Mouse (Mus musculus): ENCODE measurements around the gene Ggt6. TPM values are rescaled to one million over a fixed set of nuclear protein-coding genes. Genes with fewer than 3 reads are reported as not detected.
A peak's percentile ranks its signal among the peaks of the same experiment; 100 is the strongest.

Ggt6 gene
- total RNA-seq, 1 experiment from 2014 or later = not detected

GRCm38 (mm10) chr11:72458502-72458901 lies 23.2 kb downstream of the Ggt6 start:
- ATAC-seq (replicated peaks in 1 of 2; ENCODE audit: insufficient read depth in 1 of 2, low FRiP score in 2 of 2, low TSS enrichment in 1 of 2, low read depth in 1 of 2, poor library complexity in 2 of 2, severe bottlenecking in 2 of 2) = no peak; a peak in 1 of 4 replicates

- ATAC-seq (replicated peaks in 1 of 2; ENCODE audit: insufficient read depth in 1 of 2, low FRiP score in 2 of 2, low TSS enrichment in 1 of 2, low read depth in 1 of 2, poor library complexity in 2 of 2, severe bottlenecking in 2 of 2) = no peak
Observed at GRCm38 (mm10) chr11:72461500-72461981, 26.2 kb downstream of the Ggt6 start.

- ATAC-seq (replicated peaks in 1 of 2; ENCODE audit: insufficient read depth in 1 of 2, low FRiP score in 2 of 2, low TSS enrichment in 1 of 2, low read depth in 1 of 2, poor library complexity in 2 of 2, severe bottlenecking in 2 of 2) = no peak
Observed at GRCm38 (mm10) chr11:72464821-72465220, 29.5 kb downstream of the Ggt6 start.

GRCm38 (mm10) chr11:72465978-72466693 lies 30.8 kb downstream of the Ggt6 start:
- ATAC-seq (replicated peaks in 1 of 2; ENCODE audit: insufficient read depth in 1 of 2, low FRiP score in 2 of 2, low TSS enrichment in 1 of 2, low read depth in 1 of 2, poor library complexity in 2 of 2, severe bottlenecking in 2 of 2) = no peak

- ATAC-seq (replicated peaks in 1 of 2; ENCODE audit: insufficient read depth in 1 of 2, low FRiP score in 2 of 2, low TSS enrichment in 1 of 2, low read depth in 1 of 2, poor library complexity in 2 of 2, severe bottlenecking in 2 of 2) = peak; percentile 74 to 79
Observed at GRCm38 (mm10) chr11:72466694-72467507, 31.6 kb downstream of the Ggt6 start.

GRCm38 (mm10) chr11:72468525-72468924 lies 33.2 kb downstream of the Ggt6 start:
- ATAC-seq (replicated peaks in 1 of 2; ENCODE audit: insufficient read depth in 1 of 2, low FRiP score in 2 of 2, low TSS enrichment in 1 of 2, low read depth in 1 of 2, poor library complexity in 2 of 2, severe bottlenecking in 2 of 2) = no peak

GRCm38 (mm10) chr11:72469217-72469616 lies 33.9 kb downstream of the Ggt6 start:
- peak in 1 of 2 experiments; percentile 46; a peak in 3 of 4 replicates for ATAC-seq (replicated peaks in 1 of 2; ENCODE audit: insufficient read depth in 1 of 2, low FRiP score in 2 of 2, low TSS enrichment in 1 of 2, low read depth in 1 of 2, poor library complexity in 2 of 2, severe bottlenecking in 2 of 2)

GRCm38 (mm10) chr11:72470004-72470403 lies 34.7 kb downstream of the Ggt6 start:
- no peak for ATAC-seq (replicated peaks in 1 of 2; ENCODE audit: insufficient read depth in 1 of 2, low FRiP score in 2 of 2, low TSS enrichment in 1 of 2, low read depth in 1 of 2, poor library complexity in 2 of 2, severe bottlenecking in 2 of 2)

GRCm38 (mm10) chr11:72471381-72471780 lies 36.1 kb downstream of the Ggt6 start:
- ATAC-seq (replicated peaks in 1 of 2; ENCODE audit: insufficient read depth in 1 of 2, low FRiP score in 2 of 2, low TSS enrichment in 1 of 2, low read depth in 1 of 2, poor library complexity in 2 of 2, severe bottlenecking in 2 of 2) = no peak

- ATAC-seq (replicated peaks in 1 of 2; ENCODE audit: insufficient read depth in 1 of 2, low FRiP score in 2 of 2, low TSS enrichment in 1 of 2, low read depth in 1 of 2, poor library complexity in 2 of 2, severe bottlenecking in 2 of 2) = no peak
Observed at GRCm38 (mm10) chr11:72473540-72473939, 38.2 kb downstream of the Ggt6 start.

GRCm38 (mm10) chr11:72474926-72475325 lies 39.6 kb downstream of the Ggt6 start:
- ATAC-seq (replicated peaks in 1 of 2; ENCODE audit: insufficient read depth in 1 of 2, low FRiP score in 2 of 2, low TSS enrichment in 1 of 2, low read depth in 1 of 2, poor library complexity in 2 of 2, severe bottlenecking in 2 of 2) = no peak

- peak; percentile 68 to 77 for ATAC-seq (replicated peaks in 1 of 2; ENCODE audit: insufficient read depth in 1 of 2, low FRiP score in 2 of 2, low TSS enrichment in 1 of 2, low read depth in 1 of 2, poor library complexity in 2 of 2, severe bottlenecking in 2 of 2)
Observed at GRCm38 (mm10) chr11:72475408-72475807, 40.1 kb downstream of the Ggt6 start.

GRCm38 (mm10) chr11:72476074-72476625 lies 40.8 kb downstream of the Ggt6 start:
- ATAC-seq (replicated peaks in 1 of 2; ENCODE audit: insufficient read depth in 1 of 2, low FRiP score in 2 of 2, low TSS enrichment in 1 of 2, low read depth in 1 of 2, poor library complexity in 2 of 2, severe bottlenecking in 2 of 2) = no peak

GRCm38 (mm10) chr11:72477182-72477581 lies 41.9 kb downstream of the Ggt6 start:
- ATAC-seq (replicated peaks in 1 of 2; ENCODE audit: insufficient read depth in 1 of 2, low FRiP score in 2 of 2, low TSS enrichment in 1 of 2, low read depth in 1 of 2, poor library complexity in 2 of 2, severe bottlenecking in 2 of 2) = no peak

GRCm38 (mm10) chr11:72477653-72478052 lies 42.3 kb downstream of the Ggt6 start:
- ATAC-seq (replicated peaks in 1 of 2; ENCODE audit: insufficient read depth in 1 of 2, low FRiP score in 2 of 2, low TSS enrichment in 1 of 2, low read depth in 1 of 2, poor library complexity in 2 of 2, severe bottlenecking in 2 of 2) = no peak

GRCm38 (mm10) chr11:72478228-72478627 lies 42.9 kb downstream of the Ggt6 start:
- ATAC-seq (replicated peaks in 1 of 2; ENCODE audit: insufficient read depth in 1 of 2, low FRiP score in 2 of 2, low TSS enrichment in 1 of 2, low read depth in 1 of 2, poor library complexity in 2 of 2, severe bottlenecking in 2 of 2) = peak; percentile 5 to 49; a peak in 3 of 4 replicates

GRCm38 (mm10) chr11:72479499-72479898 lies 44.2 kb downstream of the Ggt6 start:
- no peak for ATAC-seq (replicated peaks in 1 of 2; ENCODE audit: insufficient read depth in 1 of 2, low FRiP score in 2 of 2, low TSS enrichment in 1 of 2, low read depth in 1 of 2, poor library complexity in 2 of 2, severe bottlenecking in 2 of 2)

- no peak for ATAC-seq (replicated peaks in 1 of 2; ENCODE audit: insufficient read depth in 1 of 2, low FRiP score in 2 of 2, low TSS enrichment in 1 of 2, low read depth in 1 of 2, poor library complexity in 2 of 2, severe bottlenecking in 2 of 2)
Observed at GRCm38 (mm10) chr11:72481313-72481712, 46.0 kb downstream of the Ggt6 start.
